In genomic region chr5:149433618-149434017, GRCm38 (mm10) we compare ENCODE assay signal across 18 mouse cellular contexts. TPM values are rescaled to one million over a fixed set of nuclear protein-coding genes. Genes with fewer than 3 reads are reported as not detected.
A peak's percentile ranks its signal among the peaks of the same experiment; 100 is the strongest.
DNase-seq lines count a peak whose midpoint lies in the region; ATAC-seq lines count a peak whose summit lies in the region.
"Had no signal": no experiment of that assay in that cellular context is flagged by ENCODE, and none has a peak within 500 bp of the region (broad histone marks: within the 10 kb centered on the region; RNA-seq: fewer than 3 reads in every experiment).

No protein-coding gene starts in this region.

- no peak overlapping the region for H3K4me2 ChIP-seq in midbrain, embryonic 13.5 days (replicated peaks)

- WGBS in midbrain, embryonic 10.5 days: 76% methylated on average over 7 of the region's 7 CpGs
- WGBS in midbrain, embryonic 13.5 days: 71% methylated on average over 7 of the region's 7 CpGs

- H3K36me3 ChIP-seq in midbrain, embryonic 10.5 days: no peaks in the 10 kb centered on the region
- H3K36me3 ChIP-seq in midbrain, embryonic 13.5 days: no peaks in the 10 kb centered on the region

- no peak for DNase-seq in midbrain, embryonic 10.5 days (ENCODE audit: low spot score)
- DNase-seq in lung, adult 18-20 months: peak; percentile 84 to 89
- peak; percentile 89 for DNase-seq in lung, postnatal 36 days
- peak; percentile 63 for DNase-seq in urinary bladder, postnatal 25 days (ENCODE audit: low spot score)
- no peak for DNase-seq in yolk sac, embryonic 10.5 days (ENCODE audit: low spot score)
- no peak for DNase-seq in gastrocnemius, postnatal 4 days (ENCODE audit: low spot score in 2 of 2)
- no peak for DNase-seq in ovary, postnatal 14 days (ENCODE audit: low spot score)
- DNase-seq: adrenal gland, adult 8-10 months; cerebellum, adult 18-20 months; heart, adult 11 months; liver, postnatal 0 days; midbrain, embryonic 14.5 days; right cerebral cortex, postnatal 25 days; thymus, adult 2 months had no signal

- no peak overlapping the region for H3K9ac ChIP-seq in midbrain, embryonic 13.5 days (replicated peaks)
- H3K9ac ChIP-seq: liver, postnatal 0 days had no signal

- H3K9me3 ChIP-seq in midbrain, embryonic 10.5 days (replicated peaks): no peaks in the 10 kb centered on the region
- no peaks in the 10 kb centered on the region for H3K9me3 ChIP-seq in midbrain, embryonic 13.5 days

- ATAC-seq in midbrain, embryonic 13.5 days: no peak
- ATAC-seq: forebrain, embryonic 14.5 days; liver, postnatal 0 days had no signal

- no peaks in the 10 kb centered on the region for H3K27me3 ChIP-seq in midbrain, embryonic 10.5 days (ENCODE audit: low read depth, poor library complexity, severe bottlenecking)
- 0 out of 2 replicates have a peak, but pooled peaks cover 3% of the 10 kb centered on the region for H3K27me3 ChIP-seq in midbrain, embryonic 13.5 days

- H3K27ac ChIP-seq in midbrain, embryonic 10.5 days (replicated peaks): 0 out of 2 replicates have a peak overlapping the region, but pooled peaks have one; percentile 6
- no peak overlapping the region for H3K27ac ChIP-seq in midbrain, embryonic 13.5 days

- H3K4me1 ChIP-seq in midbrain, embryonic 10.5 days: peaks cover 19% of the 10 kb centered on the region
- H3K4me1 ChIP-seq in midbrain, embryonic 13.5 days (replicated peaks): peaks cover 10% of the 10 kb centered on the region

- H3K4me3 ChIP-seq in midbrain, embryonic 10.5 days: no peak overlapping the region
- no peak overlapping the region for H3K4me3 ChIP-seq in midbrain, embryonic 13.5 days (replicated peaks)

RNA-seq across cellular contexts. Expression of gene Tex26, which starts 5.8 kb away (rescaled TPM):
- 1.0 and 1.3 TPM in 2 replicates for polyA plus RNA-seq in midbrain, embryonic 10.5 days (2016; fragmentation: Nextera tagmentation; extraction: Ambion mirVana)
- 2.3 and 2.5 TPM in 2 replicates for polyA plus RNA-seq in midbrain, embryonic 13.5 days (2015; fragmentation: Nextera tagmentation; extraction: Ambion mirVana)
- under 1 TPM; 0.25 to 0.60 TPM for total RNA-seq in gastrocnemius, postnatal 4 days (2021)
- total RNA-seq: adrenal gland, adult 8-10 months; layer of hippocampus, adult 18-20 months had no signal
- polyA plus RNA-seq: inflammation-experienced regulatory T-cells, adult 6 months; liver, postnatal 0 days had no signal

RNA-seq across cellular contexts. Expression of gene Medag, which starts 22.1 kb away (rescaled TPM):
- 0.32 and 0.57 TPM in 2 replicates for polyA plus RNA-seq in midbrain, embryonic 10.5 days (2016; fragmentation: Nextera tagmentation; extraction: Ambion mirVana)
- 1.9 and 2.3 TPM in 2 replicates for polyA plus RNA-seq in midbrain, embryonic 13.5 days (2015; fragmentation: Nextera tagmentation; extraction: Ambion mirVana)
- 10 to 100 TPM; 32.1 to 36.4 TPM for total RNA-seq in gastrocnemius, postnatal 4 days (2021)

Comparison
In these comparisons a context has a peak if more than half of its experiments do, and no peak if none do; other contexts are left out.
1. DNase-seq: peak in lung, adult 18-20 months (2 of 2), lung, postnatal 36 days (single experiment) and urinary bladder, postnatal 25 days (single experiment); none in midbrain, embryonic 10.5 days (single experiment), yolk sac, embryonic 10.5 days (single experiment), gastrocnemius, postnatal 4 days (0 of 2) and ovary, postnatal 14 days (single experiment).